Mouse (Mus musculus) cerebellum, postnatal 25 days (tissue): ENCODE results near the gene Ivd.

Experiments
- DNase-seq, 2 experiments: peaks; one replicate each; pipeline ENCODE4 v3.0.0; 2021; ENCODE audit warnings: mixed read lengths in 2 of 2

Gene Ivd

GRCm38 (mm10) chr2:118861454-118862339 is at the start of gene Ivd:
Ivd (plus strand) TSS chr2:118861954.
- DNase-seq, result peak; percentile 92 to 95

DNA sequence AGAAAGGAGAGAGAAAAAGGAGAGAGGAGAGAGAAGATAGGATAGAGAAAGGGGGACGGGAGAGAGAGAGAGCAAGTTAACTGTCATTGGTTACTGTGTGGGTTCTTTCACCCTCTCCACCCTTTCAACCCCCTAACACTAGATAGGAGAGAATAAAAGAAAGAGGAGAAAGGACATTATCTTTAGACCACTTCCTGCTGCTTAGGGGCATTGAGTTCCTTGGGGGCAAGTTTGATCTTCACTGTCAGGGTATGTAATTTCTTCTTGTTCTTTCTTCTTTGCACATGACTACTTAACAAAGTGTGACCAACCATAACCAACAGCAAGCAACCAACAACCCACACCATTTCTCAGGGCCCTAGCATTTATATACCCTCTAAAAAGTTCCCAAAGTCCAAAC is 49.0 kb upstream of the Ivd start:
- DNase-seq, result no peak

GRCm38 (mm10) chr2:118813981-118814836 is 47.5 kb upstream of the Ivd start, which contains the start of gene Knstrn:
Knstrn (plus strand) TSS chr2:118814003.
- DNase-seq, result peak; percentile 84 to 90

- no peak for DNase-seq
Observed at GRCm38 (mm10) chr2:118822800-118823199, 39.0 kb upstream of the Ivd start.

- no peak for DNase-seq
Observed at GRCm38 (mm10) chr2:118824396-118824795, 37.4 kb upstream of the Ivd start.

DNA sequence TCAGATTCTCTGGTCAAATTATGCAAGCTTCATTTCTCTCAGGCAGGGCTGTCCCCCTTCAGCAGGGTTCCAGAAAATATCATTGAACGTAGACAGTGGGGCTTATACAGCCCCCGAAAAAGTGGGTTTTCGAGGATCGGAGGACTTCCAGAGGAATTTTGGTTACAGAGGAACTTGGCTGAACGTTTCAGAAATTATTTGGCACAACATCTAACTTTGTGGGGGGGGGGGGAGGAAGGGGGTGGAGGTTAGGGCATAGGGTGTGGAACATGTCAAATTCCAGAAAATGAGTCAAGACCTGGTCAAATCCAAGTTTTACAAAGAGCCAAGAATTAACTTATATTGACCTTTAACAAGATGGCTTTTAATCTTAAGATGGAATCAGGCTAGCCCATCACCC is 32.7 kb upstream of the Ivd start:
- DNase-seq, result no peak

DNA sequence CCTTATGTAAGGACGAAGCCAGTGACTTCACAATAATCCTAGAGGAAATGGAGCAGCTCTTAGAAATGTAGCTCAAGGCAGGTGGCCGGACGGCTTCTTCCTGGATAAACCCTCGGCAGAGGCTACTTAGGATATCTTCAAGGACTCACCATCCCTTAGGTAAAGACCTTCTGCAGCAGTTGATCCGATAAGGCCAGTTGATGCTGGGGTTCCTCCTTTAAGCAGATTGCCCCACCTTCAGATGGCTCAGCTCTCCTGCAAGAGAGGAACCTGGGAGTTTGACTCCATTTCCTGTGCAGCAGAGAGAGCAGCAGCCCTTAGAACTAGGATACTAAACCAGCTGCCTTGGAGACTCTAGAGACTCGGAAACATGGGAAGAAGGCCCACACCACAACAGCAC is 27.7 kb upstream of the Ivd start:
- no peak for DNase-seq

DNA sequence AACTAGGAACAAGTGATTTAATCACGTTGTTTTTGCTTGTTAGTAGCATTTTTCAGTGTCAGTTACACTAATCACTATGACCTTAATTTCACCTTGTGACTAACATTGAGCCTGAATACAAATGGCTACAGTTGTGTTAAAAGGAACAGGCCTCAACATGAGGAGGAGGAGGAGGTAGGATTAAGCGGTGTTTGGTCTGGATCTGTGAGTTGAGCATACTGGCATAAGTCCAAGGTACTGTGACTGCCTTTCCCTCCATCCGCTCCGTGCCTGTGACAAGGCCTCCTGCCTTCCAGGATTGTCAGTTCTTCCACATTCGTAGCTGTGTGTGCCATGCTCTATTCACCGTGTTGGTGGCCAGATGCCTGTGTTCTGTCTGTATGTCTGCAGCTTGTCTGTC is 26.6 kb upstream of the Ivd start:
- DNase-seq, result no peak

GRCm38 (mm10) chr2:118838330-118838729 is 23.4 kb upstream of the Ivd start:
- DNase-seq, result no peak

DNA sequence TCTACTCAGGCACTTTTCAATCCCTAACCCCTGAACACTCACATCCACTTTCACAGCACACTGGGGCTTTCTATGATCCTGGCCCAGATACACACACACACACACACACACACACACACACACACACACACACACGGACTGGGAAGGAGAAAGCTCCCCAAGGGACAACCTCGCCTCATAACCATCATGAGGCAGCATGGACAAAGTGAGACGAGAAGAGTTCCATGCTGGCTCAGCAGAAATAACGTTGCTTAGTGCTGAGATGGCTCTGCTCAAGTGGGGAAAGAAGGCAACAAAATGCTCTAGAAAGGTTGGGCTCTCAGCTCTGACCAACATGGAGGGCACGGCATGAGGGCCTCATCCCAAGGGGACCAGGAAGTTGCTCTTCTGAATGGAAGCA is 20.6 kb upstream of the Ivd start:
- DNase-seq, result no peak

DNA sequence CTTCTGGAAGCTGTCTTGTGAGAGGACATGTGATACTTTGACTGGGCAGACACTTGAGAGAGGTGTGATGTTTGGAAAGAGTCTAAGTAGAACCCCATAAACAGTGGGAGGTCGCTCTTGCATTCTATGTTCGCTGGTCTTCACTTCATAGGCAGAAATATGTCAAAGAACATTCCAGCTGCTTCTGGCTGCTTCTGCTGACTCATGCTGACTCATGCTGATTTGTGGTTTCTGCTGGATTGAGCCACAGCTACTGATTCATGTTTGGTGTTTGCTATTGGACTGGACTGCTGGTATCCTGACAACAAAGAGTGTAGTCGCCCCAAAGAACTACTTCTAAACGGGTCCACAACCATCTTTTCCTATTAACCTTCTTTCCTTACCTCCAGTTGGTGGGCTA is 20.0 kb upstream of the Ivd start:
- no peak for DNase-seq

- no peak for DNase-seq
Observed at GRCm38 (mm10) chr2:118844427-118844826, 17.3 kb upstream of the Ivd start.

DNA sequence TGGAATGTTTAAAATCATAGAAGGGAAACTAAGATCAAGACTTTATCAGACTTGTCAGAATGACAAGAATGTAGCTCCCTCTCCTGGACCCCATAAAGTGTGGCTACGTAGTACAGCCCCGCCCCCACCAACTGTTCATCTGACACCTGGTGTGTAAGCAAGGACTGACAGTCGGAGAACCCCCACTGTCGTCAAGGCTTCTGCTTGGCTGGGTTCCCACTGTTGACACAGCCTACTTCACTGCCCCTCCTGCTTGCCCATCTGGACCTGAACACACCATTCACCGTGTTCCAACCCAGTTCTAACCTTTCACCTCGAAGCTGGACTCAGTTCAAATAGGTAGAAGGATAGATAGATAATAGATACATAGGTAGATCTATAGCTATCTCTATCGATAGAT is 15.5 kb upstream of the Ivd start:
- DNase-seq, result peak; percentile 22 to 57

DNA sequence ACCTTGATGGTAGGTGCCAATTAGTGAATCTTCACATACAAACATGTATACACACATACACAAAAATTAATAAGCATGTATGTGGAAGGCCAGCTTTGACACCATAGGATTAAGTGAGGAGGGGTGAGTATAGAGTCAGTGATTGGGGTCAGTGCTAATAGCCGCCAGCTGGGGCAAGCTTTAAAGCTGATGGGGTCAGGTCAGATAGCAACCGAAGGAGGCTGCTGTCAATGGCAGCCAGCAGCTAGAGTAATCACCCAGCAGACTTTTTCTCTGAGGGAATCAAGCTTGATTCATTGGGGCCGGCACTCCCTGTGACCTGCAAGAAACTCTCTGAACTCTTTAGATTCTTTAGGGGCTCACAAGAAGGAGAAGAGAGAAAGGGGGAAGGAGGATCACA is 10.0 kb upstream of the Ivd start:
- DNase-seq, result no peak

DNA sequence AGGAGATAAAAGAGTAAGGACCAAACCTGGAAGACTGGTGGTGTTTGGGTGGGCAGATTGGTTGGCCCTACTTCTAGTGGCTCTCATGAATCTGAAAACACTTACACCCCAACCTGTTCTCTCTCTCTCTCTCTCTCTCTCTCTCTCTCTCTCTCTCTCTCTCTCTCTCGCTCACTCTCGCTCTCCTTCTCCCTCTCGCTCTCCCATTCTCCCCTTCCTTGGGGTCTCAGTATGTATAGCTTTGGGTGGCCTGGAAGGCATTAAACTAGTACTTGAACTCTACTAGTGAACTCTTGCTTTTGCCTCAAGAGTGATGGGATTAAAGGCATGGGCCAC is 554 bp downstream of the Ivd start:
- no peak for DNase-seq

- DNase-seq, result no peak
Observed at GRCm38 (mm10) chr2:118870601-118871000, 8.8 kb downstream of the Ivd start.

GRCm38 (mm10) chr2:118871032-118871431 is 9.3 kb downstream of the Ivd start:
- DNase-seq, result no peak

DNA sequence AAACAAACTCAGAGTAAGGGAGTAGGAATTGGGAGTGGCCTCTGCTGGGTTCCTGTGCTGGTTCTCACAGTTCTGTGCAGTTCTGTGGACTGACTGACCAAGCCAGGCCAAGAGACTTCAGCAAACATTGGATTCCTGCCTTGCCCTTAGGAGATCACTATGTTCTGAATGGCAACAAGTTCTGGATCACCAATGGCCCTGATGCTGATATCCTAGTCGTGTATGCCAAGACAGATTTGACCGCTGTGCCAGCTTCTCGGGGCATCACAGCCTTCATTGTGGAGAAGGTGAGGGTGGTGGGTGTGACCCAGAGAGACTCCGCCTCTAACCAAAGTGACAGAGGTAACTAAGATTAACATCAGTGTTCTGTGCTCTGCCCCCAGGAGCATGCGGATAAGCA is 11.3 kb downstream of the Ivd start:
- DNase-seq, result no peak

- DNase-seq, result peak; percentile 51 to 64
Observed at GRCm38 (mm10) chr2:118873890-118874430, 12.2 kb downstream of the Ivd start.

DNA sequence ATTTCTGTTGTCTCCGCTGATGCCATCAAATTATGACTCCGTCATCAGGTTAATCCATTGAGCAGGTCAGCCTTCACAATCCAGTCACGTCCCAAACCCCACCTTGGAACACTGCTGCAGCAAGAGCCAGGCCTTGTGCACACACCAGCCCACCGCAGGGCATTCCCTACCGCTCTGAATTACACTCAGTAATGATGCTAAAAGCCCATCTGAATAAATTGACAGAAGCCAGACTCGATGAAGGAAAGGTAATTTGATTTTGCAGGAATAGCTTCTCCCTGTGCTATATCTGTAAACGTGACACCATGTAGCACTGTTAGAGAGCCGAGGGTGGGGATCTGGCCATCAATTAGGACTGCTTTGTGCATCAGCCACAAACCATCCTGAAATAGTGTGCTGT is 13.6 kb downstream of the Ivd start:
- no peak for DNase-seq

DNA sequence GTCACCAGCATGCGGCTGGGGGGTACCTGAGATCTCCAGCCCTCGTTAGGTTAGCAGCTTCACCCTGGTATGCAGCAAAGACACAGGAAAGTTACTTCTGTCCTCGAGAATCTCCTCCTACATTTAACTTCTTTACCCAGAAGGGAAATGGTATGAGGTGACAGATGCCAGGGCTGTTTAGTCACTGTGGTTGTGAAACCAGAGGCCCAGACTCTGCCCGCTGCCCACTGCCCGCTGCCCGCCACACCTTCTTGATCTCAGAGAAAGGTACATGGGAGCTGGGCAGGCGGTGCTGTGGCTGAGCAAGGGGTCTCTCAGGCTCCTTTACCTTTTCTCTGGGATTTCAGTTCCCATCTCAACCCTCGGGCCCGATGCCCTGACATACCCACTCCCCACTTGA is 14.7 kb downstream of the Ivd start:
- no peak for DNase-seq

GRCm38 (mm10) chr2:118881019-118881418 is 19.3 kb downstream of the Ivd start:
- DNase-seq, result no peak

DNA sequence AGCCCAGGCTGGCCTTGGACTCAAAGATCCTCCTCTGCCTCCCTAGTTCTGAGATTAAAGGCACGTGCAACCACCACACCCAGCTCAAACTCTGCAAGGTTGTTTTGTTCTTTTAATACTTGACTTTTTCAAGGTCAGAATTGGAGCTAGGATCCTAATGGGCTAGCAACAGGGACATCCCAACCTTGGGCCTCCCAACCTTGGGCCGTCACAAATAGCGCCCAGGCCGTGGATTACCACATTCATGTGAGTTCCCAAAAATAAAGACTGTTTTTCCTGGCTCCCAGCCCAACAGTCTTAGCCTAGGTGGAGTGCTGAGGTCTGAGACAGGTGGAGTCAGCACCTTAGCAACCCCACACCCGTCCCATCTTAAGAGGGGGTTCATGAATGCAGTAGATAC is 20.2 kb downstream of the Ivd start:
- DNase-seq, result no peak
